ENCODE assay signal across 19 mouse cellular contexts in genomic region chr8:125931822-125932221, GRCm38 (mm10). TPM values are rescaled to one million over a fixed set of nuclear protein-coding genes. Genes with fewer than 3 reads are reported as not detected.
DNase-seq lines count a peak whose midpoint lies in the region; ATAC-seq and TF ChIP-seq lines count a peak whose summit lies in the region.
"Had no signal": no experiment of that assay in that cellular context is flagged by ENCODE, and none has a peak within 500 bp of the region (broad histone marks: within the 10 kb centered on the region; RNA-seq: fewer than 3 reads in every experiment).

No protein-coding gene starts in this region.

- 95% methylated on average over 6 of the region's 6 CpGs for WGBS in midbrain, embryonic 11.5 days
- WGBS in midbrain, postnatal 0 days = 81% methylated on average over 6 of the region's 6 CpGs

- H3K27ac ChIP-seq in midbrain, embryonic 11.5 days (ENCODE audit: low read depth, low read length) = no peak overlapping the region
- no peak overlapping the region for H3K27ac ChIP-seq in midbrain, postnatal 0 days (ENCODE audit: low read depth, low read length)
- H3K27ac ChIP-seq: embryonic facial prominence, embryonic 10.5 days; forebrain, embryonic 13.5 days; hindbrain, embryonic 10.5 days; hindbrain, embryonic 14.5 days had no signal

- H3K9ac ChIP-seq in midbrain, embryonic 11.5 days (ENCODE audit: low read length) = no peak overlapping the region
- H3K9ac ChIP-seq in midbrain, postnatal 0 days (replicated peaks; ENCODE audit: low read length, poor library complexity, severe bottlenecking) = no peak overlapping the region
- H3K9ac ChIP-seq: forebrain, embryonic 13.5 days; forebrain, postnatal 0 days; heart, embryonic 12.5 days; hindbrain, embryonic 14.5 days had no signal

- no peak overlapping the region for H3K4me2 ChIP-seq in midbrain, embryonic 11.5 days
- H3K4me2 ChIP-seq in midbrain, postnatal 0 days (ENCODE audit: low read depth, low read length, poor library complexity, severe bottlenecking) = no peak overlapping the region
- H3K4me2 ChIP-seq: forebrain, embryonic 13.5 days; heart, embryonic 12.5 days; hindbrain, embryonic 14.5 days had no signal

- H3K4me3 ChIP-seq in midbrain, embryonic 11.5 days (ENCODE audit: low read depth, low read length) = no peak overlapping the region
- no peak overlapping the region for H3K4me3 ChIP-seq in midbrain, postnatal 0 days (ENCODE audit: low read depth, low read length)
- H3K4me3 ChIP-seq: embryonic facial prominence, embryonic 10.5 days; forebrain, embryonic 13.5 days; heart, embryonic 12.5 days; hindbrain, embryonic 10.5 days had no signal

- no peak for TF ChIP-seq CTCF in midbrain, postnatal 0 days (IDR thresholded peaks at IDR 0.05)

- no peaks in the 10 kb centered on the region for H3K27me3 ChIP-seq in midbrain, embryonic 11.5 days (ENCODE audit: control insufficient read depth, insufficient read depth, low read length)
- no peaks in the 10 kb centered on the region for H3K27me3 ChIP-seq in midbrain, postnatal 0 days (ENCODE audit: insufficient read depth, low read length)
- H3K27me3 ChIP-seq: forebrain, embryonic 13.5 days; heart, embryonic 12.5 days had no signal

- no peaks in the 10 kb centered on the region for H3K36me3 ChIP-seq in midbrain, embryonic 11.5 days (ENCODE audit: control insufficient read depth, insufficient read depth, low read length)
- no peaks in the 10 kb centered on the region for H3K36me3 ChIP-seq in midbrain, postnatal 0 days (ENCODE audit: insufficient read depth, low read length)
- H3K36me3 ChIP-seq: embryonic facial prominence, embryonic 10.5 days; G1E; heart, embryonic 12.5 days; hindbrain, embryonic 10.5 days had no signal

- ATAC-seq in midbrain, embryonic 11.5 days (ENCODE audit: low FRiP score) = no peak
- ATAC-seq in midbrain, postnatal 0 days (ENCODE audit: low FRiP score) = no peak
- ATAC-seq: CD4-positive, CD25-positive, alpha-beta regulatory T cell, adult 4 months; forebrain, embryonic 13.5 days; forebrain, postnatal 0 days had no signal

- no peaks in the 10 kb centered on the region for H3K4me1 ChIP-seq in midbrain, embryonic 11.5 days (ENCODE audit: control insufficient read depth, insufficient read depth, low read length)
- H3K4me1 ChIP-seq in midbrain, postnatal 0 days (ENCODE audit: insufficient read depth, low read length) = no peaks in the 10 kb centered on the region
- H3K4me1 ChIP-seq: embryonic facial prominence, embryonic 10.5 days; forebrain, embryonic 13.5 days; heart, embryonic 12.5 days; hindbrain, embryonic 10.5 days had no signal

- DNase-seq in adrenal gland, adult 2 months = peak; percentile 24
- no peak for DNase-seq in adrenal gland, postnatal 25 days
- DNase-seq in frontal cortex, postnatal 36 days (ENCODE audit: low spot score in 2 of 2) = peak; percentile 16 to 42
- no peak for DNase-seq in frontal cortex, postnatal 25 days (ENCODE audit: low spot score in 2 of 2)
- DNase-seq in midbrain, embryonic 11.5 days (ENCODE audit: low spot score, missing footprints) = peak; percentile 14
- no peak for DNase-seq in midbrain, postnatal 0 days (ENCODE audit: low spot score)
- DNase-seq in telencephalon, adult 2 months (ENCODE audit: low read depth, low spot score) = peak; percentile 12
- DNase-seq: adrenal gland, postnatal 14 days; B cell, adult 2 months; cerebellum, adult 8-10 months; forebrain, postnatal 0 days; gastrocnemius, postnatal 14 days had no signal

- H3K9me3 ChIP-seq in midbrain, embryonic 11.5 days (ENCODE audit: control insufficient read depth, low read length) = no peaks in the 10 kb centered on the region
- H3K9me3 ChIP-seq in midbrain, postnatal 0 days (ENCODE audit: low read length) = no peaks in the 10 kb centered on the region
- H3K9me3 ChIP-seq: forebrain, embryonic 13.5 days had no signal

RNA-seq across cellular contexts. Expression of gene Map3k21, which starts 21.6 kb away (rescaled TPM):
- 1 to 10 TPM in 1 of 2 experiments, under 1 TPM in 1; 0.78 to 1.6 TPM for total RNA-seq in adrenal gland, adult 2 months (2021)
- polyA plus RNA-seq in adrenal gland, adult 2 months (2012; rRNA removed) = 1.5 and 1.9 TPM in 2 replicates
- 3.4 TPM in 2 replicates for total RNA-seq in adrenal gland, postnatal 25 days (2021)
- 0.03 and 0.11 TPM in 2 replicates for polyA plus RNA-seq in midbrain, embryonic 11.5 days (2014; fragmentation: Nextera tagmentation; extraction: Ambion mirVana)
- total RNA-seq in midbrain, postnatal 0 days (2014; rRNA removed) = 2.8 and 3.5 TPM in 2 replicates
- polyA plus RNA-seq in midbrain, postnatal 0 days (2015; fragmentation: Nextera tagmentation; extraction: Ambion mirVana) = 0.85 and 0.98 TPM in 2 replicates
- polyA plus RNA-seq: CD4-positive, CD25-positive, alpha-beta regulatory T cell, adult 4 months; G1E had no signal

RNA-seq across cellular contexts. Expression of gene Pcnx2, which starts 33.7 kb away (rescaled TPM):
- total RNA-seq in adrenal gland, adult 2 months (2021) = under 1 TPM; 0.55 to 0.69 TPM
- polyA plus RNA-seq in adrenal gland, adult 2 months (2012; rRNA removed) = 0.42 and 0.50 TPM in 2 replicates
- total RNA-seq in adrenal gland, postnatal 25 days (2021) = 0.27 and 0.81 TPM in 2 replicates
- polyA plus RNA-seq in midbrain, embryonic 11.5 days (2014; fragmentation: Nextera tagmentation; extraction: Ambion mirVana) = 0.40 and 0.74 TPM in 2 replicates
- 15.7 and 16.4 TPM in 2 replicates for total RNA-seq in midbrain, postnatal 0 days (2014; rRNA removed)
- polyA plus RNA-seq in midbrain, postnatal 0 days (2015; fragmentation: Nextera tagmentation; extraction: Ambion mirVana) = 2.6 and 3.2 TPM in 2 replicates
- polyA plus RNA-seq: G1E had no signal

Comparison
In these comparisons a context has a peak if more than half of its experiments do, and no peak if none do; other contexts are left out.
1. DNase-seq: peak in adrenal gland, adult 2 months (single experiment), frontal cortex, postnatal 36 days (2 of 2), midbrain, embryonic 11.5 days (single experiment) and telencephalon, adult 2 months (single experiment); none in adrenal gland, postnatal 25 days (single experiment), frontal cortex, postnatal 25 days (0 of 2) and midbrain, postnatal 0 days (single experiment).